Mouse (Mus musculus): ENCODE data around the gene 4933400A11Rik.

The 4933400A11Rik gene

GRCm38 (mm10) chrX:169779535-169779934 is at the start of gene 4933400A11Rik:
TSS of gene 4933400A11Rik (minus strand) at chrX:169779635.
- no peak for DNase-seq (ENCODE audit: low read depth in 1 of 2, low spot score in 2 of 2)

GRCm38 (mm10) chrX:169828136-169828535 is 48.7 kb upstream of the 4933400A11Rik start:
- no peak for DNase-seq (ENCODE audit: low read depth in 1 of 2, low spot score in 2 of 2)

- DNase-seq (ENCODE audit: low read depth in 1 of 2, low spot score in 2 of 2) = no peak
Measured at GRCm38 (mm10) chrX:169827720-169828119, 48.3 kb upstream of the 4933400A11Rik start.

GRCm38 (mm10) chrX:169826947-169827346 is 47.5 kb upstream of the 4933400A11Rik start:
- DNase-seq (ENCODE audit: low read depth in 1 of 2, low spot score in 2 of 2) = no peak

- no peak for DNase-seq (ENCODE audit: low read depth in 1 of 2, low spot score in 2 of 2)
Measured at GRCm38 (mm10) chrX:169813673-169814072, 34.2 kb upstream of the 4933400A11Rik start.

- DNase-seq (ENCODE audit: low read depth in 1 of 2, low spot score in 2 of 2) = no peak
Measured at GRCm38 (mm10) chrX:169811783-169812182, 32.3 kb upstream of the 4933400A11Rik start.

- DNase-seq (ENCODE audit: low read depth in 1 of 2, low spot score in 2 of 2) = no peak
Measured at GRCm38 (mm10) chrX:169811318-169811717, 31.9 kb upstream of the 4933400A11Rik start.

- no peak for DNase-seq (ENCODE audit: low read depth in 1 of 2, low spot score in 2 of 2)
Measured at GRCm38 (mm10) chrX:169807744-169808143, 28.3 kb upstream of the 4933400A11Rik start.

- DNase-seq (ENCODE audit: low read depth in 1 of 2, low spot score in 2 of 2) = no peak
Measured at GRCm38 (mm10) chrX:169805791-169806190, 26.4 kb upstream of the 4933400A11Rik start.

- DNase-seq (ENCODE audit: low read depth in 1 of 2, low spot score in 2 of 2) = no peak
Measured at GRCm38 (mm10) chrX:169800238-169800637, 20.8 kb upstream of the 4933400A11Rik start.

GRCm38 (mm10) chrX:169798987-169799680 is 19.7 kb upstream of the 4933400A11Rik start:
- no peak for DNase-seq (ENCODE audit: low read depth in 1 of 2, low spot score in 2 of 2)

GRCm38 (mm10) chrX:169797148-169797547 is 17.7 kb upstream of the 4933400A11Rik start:
- no peak for DNase-seq (ENCODE audit: low read depth in 1 of 2, low spot score in 2 of 2)

GRCm38 (mm10) chrX:169794831-169795311 is 15.4 kb upstream of the 4933400A11Rik start:
- DNase-seq (ENCODE audit: low read depth in 1 of 2, low spot score in 2 of 2) = peak in 1 of 2 experiments; percentile 5

- no peak for DNase-seq (ENCODE audit: low read depth in 1 of 2, low spot score in 2 of 2)
Measured at GRCm38 (mm10) chrX:169794421-169794820, 15.0 kb upstream of the 4933400A11Rik start.

- no peak for DNase-seq (ENCODE audit: low read depth in 1 of 2, low spot score in 2 of 2)
Measured at GRCm38 (mm10) chrX:169792879-169793278, 13.4 kb upstream of the 4933400A11Rik start.

GRCm38 (mm10) chrX:169789702-169790101 is 10.3 kb upstream of the 4933400A11Rik start:
- no peak for DNase-seq (ENCODE audit: low read depth in 1 of 2, low spot score in 2 of 2)

- DNase-seq (ENCODE audit: low read depth in 1 of 2, low spot score in 2 of 2) = no peak
Measured at GRCm38 (mm10) chrX:169758001-169758400, 21.4 kb downstream of the 4933400A11Rik start.

GRCm38 (mm10) chrX:169735387-169735969 is 44.0 kb downstream of the 4933400A11Rik start:
- DNase-seq (ENCODE audit: low read depth in 1 of 2, low spot score in 2 of 2) = no peak
